Mouse (Mus musculus) heart, embryonic 16.5 days (tissue): Measurements from ENCODE around the gene Phox2b. TPM values are rescaled to one million over a fixed set of nuclear protein-coding genes. Genes with fewer than 3 reads are reported as not detected.

ENCODE experiments used
- ATAC-seq: fragments of 200-750 bp; cut with Nextera tagmentation; replicated peaks from 2 replicates; pipeline ENCODE4 v1.8.0; 2017; ENCODE audit warnings: moderate number of reproducible peaks; ENCODE audit not compliant: insufficient read depth, low FRiP score; ENCODE audit errors: extremely low read depth
- H3K27ac ChIP-seq: fragments of 300-500 bp; sonication (generic); 2 replicates; pipeline ENCODE4 v1.5.1; 2014; ENCODE audit warnings: mild to moderate bottlenecking, low read length, control low read depth, moderate library complexity
- H3K27me3 ChIP-seq: fragments of 300-500 bp; sonication (generic); 2 replicates; pipeline ENCODE4 v1.6.1; 2014; ENCODE audit warnings: low read length, mixed read lengths; ENCODE audit not compliant: control insufficient read depth, insufficient read depth
- H3K36me3 ChIP-seq: fragments of 300-500 bp; sonication (generic); 2 replicates; pipeline ENCODE4 v1.6.1; 2014; ENCODE audit not compliant: control insufficient read depth, insufficient read depth
- H3K4me1 ChIP-seq: fragments of 300-500 bp; sonication (generic); 2 replicates; pipeline ENCODE4 v1.6.1; 2014; ENCODE audit warnings: low read length, mixed read lengths; ENCODE audit not compliant: control insufficient read depth, insufficient read depth
- H3K4me2 ChIP-seq: fragments of 300-500 bp; sonication (generic); 2 replicates; pipeline ENCODE4 v1.6.1; 2014; ENCODE audit warnings: low read depth, mild to moderate bottlenecking, control low read depth, low read length
- H3K4me3 ChIP-seq: fragments of 300-500 bp; sonication (generic); 2 replicates; pipeline ENCODE4 v1.5.1; 2014; ENCODE audit warnings: mild to moderate bottlenecking, control low read depth, low read length
- H3K9ac ChIP-seq: fragments of 300-500 bp; sonication (generic); 2 replicates; pipeline ENCODE4 v1.6.1; 2014; ENCODE audit warnings: low read length, control low read depth
- H3K9me3 ChIP-seq: fragments of 300-500 bp; sonication (generic); replicated peaks from 2 replicates; pipeline ENCODE4 v1.6.1; 2016; ENCODE audit warnings: low read length; ENCODE audit not compliant: control insufficient read depth
- WGBS: fragments of 180-500 bp; shearing (Covaris S2); extraction: QIAGEN DNeasy Blood & Tissue Kit; methylation state at CpG from one replicate; pipeline ENCODE4 v1.1.7; 2014; 5-methylcytosine and 5-hydroxymethylcytosine counted together
- microRNA-seq: library from miRNA; unstranded; fragments of <30 nt; microRNA quantifications from one replicate; pipeline ENCODE4, GENCODE M21; 2017
- polyA plus RNA-seq: library from polyadenylated mRNA; unstranded; fragments of >200 nt; fragmentation: Nextera tagmentation; extraction: Ambion mirVana; gene quantifications from 2 replicates; pipeline ENCODE4 v1.2.1, GENCODE M21; 2015

Phox2b gene
- polyA plus RNA-seq, 1 experiment from 2014 or later = 0.25 TPM

GRCm38 (mm10) chr5:67048003-67048402 is 51.1 kb downstream of the Phox2b start:
- Histone ChIP-seq H3K9me3 (no peaks in the 10 kb centered on the region), H3K4me3 (no peak overlapping the region), H3K36me3 (no peaks in the 10 kb centered on the region), H3K4me1 (no peaks in the 10 kb centered on the region), H3K27me3 (peaks cover 2% of the 10 kb centered on the region), H3K27ac (no peak overlapping the region), H3K9ac (no peak overlapping the region), H3K4me2 (no peak overlapping the region)
- WGBS = 16% methylated on average over 4 of the region's 4 CpGs
- ATAC-seq = no peak

Small RNA genes lying within 50 kb of the gene (microRNA-seq; reads per million reads assigned to microRNA genes)
- gene Gm23841 = not detected

Other genes starting within 250 kb of the Phox2b start
- 48.5 and 50.3 TPM in 2 replicates for gene Tmem33, start 161.3 kb upstream of the Phox2b start, polyA plus RNA-seq
- 113 and 120 TPM in 2 replicates for gene Slc30a9, start 207.7 kb upstream of the Phox2b start, polyA plus RNA-seq